Mouse (Mus musculus) limb, embryonic 15.5 days (tissue): ENCODE measurements at regions not wholly inside any gene's neighbourhood (a gene's known extent, or its start where the extent isn't known, plus 50 kb on each side); places are given as distances from the start of the nearest gene placed in this dataset.

Experiments
- ATAC-seq: fragments of 200-750 bp; cut with Nextera tagmentation; 2 replicates; pipeline ENCODE4 v1.8.0; 2017; ENCODE audit warnings: low read depth, moderate TSS enrichment; ENCODE audit not compliant: insufficient number of reproducible peaks, low FRiP score, low TSS enrichment
- H3K27ac ChIP-seq: fragments of 300-500 bp; sonication (generic); 2 replicates; pipeline ENCODE4 v1.5.1; 2015; ENCODE audit warnings: moderate library complexity, mild to moderate bottlenecking, inconsistent platforms
- H3K27me3 ChIP-seq: fragments of 300-500 bp; sonication (generic); 2 replicates; pipeline ENCODE4 v1.6.1; 2015; ENCODE audit warnings: inconsistent platforms
- H3K36me3 ChIP-seq: fragments of 300-500 bp; sonication (generic); 2 replicates; pipeline ENCODE4 v1.6.1; 2015; ENCODE audit warnings: inconsistent platforms
- H3K4me1 ChIP-seq: fragments of 300-500 bp; sonication (generic); 2 replicates; pipeline ENCODE4 v1.6.1; 2015; ENCODE audit warnings: inconsistent platforms
- H3K4me2 ChIP-seq: fragments of 300-500 bp; sonication (generic); 2 replicates; pipeline ENCODE4 v1.6.1; 2015; ENCODE audit warnings: mild to moderate bottlenecking, inconsistent platforms
- H3K4me3 ChIP-seq: fragments of 300-500 bp; sonication (generic); 2 replicates; pipeline ENCODE4 v1.5.1; 2015; ENCODE audit warnings: mild to moderate bottlenecking, inconsistent platforms
- H3K9ac ChIP-seq: fragments of 300-500 bp; sonication (generic); 2 replicates; pipeline ENCODE4 v1.6.1; 2015; ENCODE audit warnings: inconsistent platforms
- H3K9me3 ChIP-seq: fragments of 300-500 bp; sonication (generic); 2 replicates; pipeline ENCODE4 v1.6.1; 2016; ENCODE audit warnings: inconsistent platforms
- WGBS: fragments of 180-500 bp; shearing (Covaris S2); methylation state at CpG from one replicate; pipeline ENCODE4 v1.1.7; 2015; 5-methylcytosine and 5-hydroxymethylcytosine counted together

GRCm38 (mm10) chr8:35020480-35020879 is 745.1 kb upstream of the Gm19410 start:
- Histone ChIP-seq H3K4me1 (no peaks in the 10 kb centered on the region), H3K4me3 (no peak overlapping the region), H3K4me2 (no peak overlapping the region), H3K9ac (no peak overlapping the region), H3K27ac (no peak overlapping the region), H3K36me3 (no peaks in the 10 kb centered on the region), H3K9me3 (no peaks in the 10 kb centered on the region), H3K27me3 (no peaks in the 10 kb centered on the region)
- WGBS, result 63% methylated on average over 8 of the region's 8 CpGs
- no peak for ATAC-seq

DNA sequence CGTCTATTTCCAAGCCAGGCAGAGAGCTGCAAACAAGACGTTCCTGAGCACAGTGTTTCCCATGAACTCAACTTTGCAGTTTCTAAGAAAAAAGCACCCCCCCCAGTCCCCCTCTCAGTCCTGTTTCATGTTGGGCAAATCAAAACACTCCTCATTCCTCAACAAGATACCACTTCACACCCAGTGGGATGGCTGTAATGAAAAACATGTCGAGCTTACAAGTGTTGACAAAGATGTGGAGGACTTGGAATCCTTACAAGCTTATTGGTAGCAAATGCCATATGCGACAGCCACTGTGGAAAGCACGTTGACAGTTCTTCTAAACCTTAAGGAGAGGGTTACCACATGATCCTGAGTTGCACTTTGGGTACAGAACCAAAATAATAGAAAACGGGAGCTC is 742.9 kb upstream of the Gm19410 start:
- Histone ChIP-seq H3K9ac (no peak overlapping the region), H3K27ac (no peak overlapping the region), H3K9me3 (no peaks in the 10 kb centered on the region), H3K27me3 (no peaks in the 10 kb centered on the region), H3K4me2 (no peak overlapping the region), H3K36me3 (no peaks in the 10 kb centered on the region), H3K4me1 (no peaks in the 10 kb centered on the region), H3K4me3 (no peak overlapping the region)
- ATAC-seq, result no peak
- WGBS, result 53% methylated on average over 6 of the region's 6 CpGs

- no peak overlapping the region for H3K4me3 ChIP-seq
These were observed 717.8 kb upstream of the Gm19410 start for GRCm38 (mm10) chr8:35047798-35048197.

GRCm38 (mm10) chr8:35053444-35053843 is 712.1 kb upstream of the Gm19410 start:
- no peak overlapping the region for H3K27ac ChIP-seq
- WGBS, result 85% methylated on average over 4 of the region's 4 CpGs
- ATAC-seq, result no peak
- no peaks in the 10 kb centered on the region for H3K36me3 ChIP-seq
- no peaks in the 10 kb centered on the region for H3K4me1 ChIP-seq
- H3K4me2 ChIP-seq, result no peak overlapping the region
- H3K27me3 ChIP-seq, result no peaks in the 10 kb centered on the region
- no peak overlapping the region for H3K9ac ChIP-seq
- H3K4me3 ChIP-seq, result no peak overlapping the region
- H3K9me3 ChIP-seq, result no peaks in the 10 kb centered on the region

More at GRCm38 (mm10) chr8:35047798-35048197, 717.8 kb upstream of the Gm19410 start:
- no peak for ATAC-seq
- Histone ChIP-seq H3K9ac (no peak overlapping the region), H3K36me3 (no peaks in the 10 kb centered on the region), H3K27ac (no peak overlapping the region), H3K4me1 (no peaks in the 10 kb centered on the region), H3K27me3 (no peaks in the 10 kb centered on the region), H3K9me3 (no peaks in the 10 kb centered on the region), H3K4me2 (no peak overlapping the region)
- WGBS, result 38% methylated on average over 3 of the region's 3 CpGs

DNA sequence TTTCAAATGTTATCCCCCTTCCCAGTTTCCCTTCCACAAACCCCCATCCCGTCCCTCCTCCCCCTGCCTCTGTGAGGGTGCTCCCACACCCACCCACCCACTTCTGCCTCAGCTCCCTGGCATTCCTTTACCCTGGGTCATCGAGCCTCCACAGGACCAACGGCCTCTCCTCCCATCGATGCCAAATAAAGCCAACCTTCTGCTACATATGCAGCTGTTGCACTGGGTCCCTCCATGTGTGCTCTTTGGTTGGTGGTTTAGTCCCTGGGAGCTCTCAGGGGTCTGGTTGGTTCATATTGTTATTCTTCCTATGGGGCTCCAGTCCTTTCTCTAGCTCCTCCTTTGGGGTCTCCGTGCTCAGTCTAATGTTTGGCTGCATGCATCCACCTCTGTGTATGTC is 704.5 kb upstream of the Gm19410 start:
- no peak overlapping the region for H3K27ac ChIP-seq
- H3K27me3 ChIP-seq, result no peaks in the 10 kb centered on the region
- no peak overlapping the region for H3K4me2 ChIP-seq
- no peaks in the 10 kb centered on the region for H3K4me1 ChIP-seq
- no peaks in the 10 kb centered on the region for H3K36me3 ChIP-seq
- 68% methylated on average over 5 of the region's 5 CpGs for WGBS
- no peak overlapping the region for H3K9ac ChIP-seq
- H3K9me3 ChIP-seq, result no peaks in the 10 kb centered on the region; the same call in 1 of the 2 replicates
- no peak overlapping the region for H3K4me3 ChIP-seq
- no peak for ATAC-seq

DNA sequence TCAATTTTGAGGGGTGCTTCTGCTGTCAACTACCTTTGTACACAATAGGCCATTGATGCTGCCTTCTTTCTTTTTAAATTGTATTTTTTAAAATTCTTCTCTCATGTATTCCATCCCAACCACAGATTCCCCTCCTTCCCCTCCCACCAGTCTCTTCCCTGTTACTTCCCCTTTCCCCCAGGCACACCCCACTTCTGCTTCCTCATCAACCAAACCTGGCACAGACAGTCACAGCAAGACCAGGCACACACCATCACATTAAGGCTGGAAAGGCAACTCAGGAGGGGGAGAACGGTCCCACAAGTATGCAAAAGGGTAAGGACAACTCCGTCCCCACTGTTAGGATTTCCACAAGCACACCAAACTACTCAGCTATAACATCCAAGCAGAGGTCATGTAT is 697.4 kb upstream of the Gm19410 start:
- no peak overlapping the region for H3K27ac ChIP-seq
- H3K4me2 ChIP-seq, result no peak overlapping the region
- no peaks in the 10 kb centered on the region for H3K9me3 ChIP-seq
- no peaks in the 10 kb centered on the region for H3K36me3 ChIP-seq
- no peak overlapping the region for H3K9ac ChIP-seq
- H3K27me3 ChIP-seq, result no peaks in the 10 kb centered on the region
- WGBS, result 85% methylated on average over 2 of the region's 2 CpGs
- no peak overlapping the region for H3K4me3 ChIP-seq
- ATAC-seq, result no peak
- no peaks in the 10 kb centered on the region for H3K4me1 ChIP-seq

GRCm38 (mm10) chr8:35070246-35070989 is 695.2 kb upstream of the Gm19410 start:
- 0 out of 2 replicates have a peak, but pooled peaks have one; percentile 40 for ATAC-seq
- 51% methylated on average over 7 of the region's 7 CpGs for WGBS
- H3K9ac ChIP-seq, result no peak overlapping the region
- no peak overlapping the region for H3K4me3 ChIP-seq
- H3K4me1 ChIP-seq, result no peaks in the 10 kb centered on the region
- H3K27ac ChIP-seq, result no peak overlapping the region
- H3K9me3 ChIP-seq, result no peaks in the 10 kb centered on the region
- H3K4me2 ChIP-seq, result no peak overlapping the region
- H3K27me3 ChIP-seq, result no peaks in the 10 kb centered on the region
- H3K36me3 ChIP-seq, result no peaks in the 10 kb centered on the region

DNA sequence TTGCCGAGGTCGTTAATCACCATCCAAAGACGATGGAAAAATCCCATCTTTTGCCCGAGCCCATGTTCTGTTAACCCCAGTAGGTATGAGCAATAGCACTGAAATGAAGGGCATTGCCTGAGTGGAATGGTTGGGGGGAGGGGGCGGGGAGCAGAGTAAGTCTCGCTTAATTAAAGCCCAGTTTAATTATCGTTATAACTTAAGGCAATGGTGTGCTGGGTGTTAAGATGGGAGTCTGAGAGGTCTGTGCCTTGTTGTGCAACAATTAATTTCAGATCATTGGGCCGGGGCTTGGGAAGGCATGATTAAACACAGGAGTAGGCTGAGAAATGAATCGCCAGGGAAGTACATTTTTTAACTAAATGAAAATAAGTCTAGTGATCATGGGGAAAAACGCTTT is 689.6 kb upstream of the Gm19410 start:
- ATAC-seq, result no peak
- H3K9ac ChIP-seq, result no peak overlapping the region
- H3K4me2 ChIP-seq, result no peak overlapping the region
- H3K9me3 ChIP-seq, result no peaks in the 10 kb centered on the region
- no peaks in the 10 kb centered on the region for H3K27me3 ChIP-seq
- no peak overlapping the region for H3K4me3 ChIP-seq
- no peaks in the 10 kb centered on the region for H3K36me3 ChIP-seq
- no peaks in the 10 kb centered on the region for H3K4me1 ChIP-seq
- WGBS, result 73% methylated on average over 10 of the region's 10 CpGs
- H3K27ac ChIP-seq, result no peak overlapping the region

DNA sequence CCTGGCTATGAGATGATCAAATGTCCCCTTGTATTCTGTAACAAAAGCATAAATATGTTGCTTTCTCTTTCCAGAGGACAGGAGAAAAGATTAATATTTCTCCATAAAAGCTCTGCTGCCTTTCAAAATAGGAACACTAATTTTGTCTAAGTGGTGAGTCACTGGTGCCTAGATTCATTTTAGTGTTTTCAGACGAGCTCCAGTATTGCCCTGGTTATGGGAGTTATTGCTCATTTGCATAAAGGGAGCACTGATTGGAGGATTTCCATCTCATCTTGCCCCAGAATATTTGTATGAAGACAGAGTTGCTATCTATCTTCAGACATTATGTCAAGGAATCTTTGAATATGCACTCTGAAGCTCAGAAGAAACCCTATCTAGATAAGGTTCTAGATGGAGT is 682.4 kb upstream of the Gm19410 start:
- Histone ChIP-seq H3K27me3 (no peaks in the 10 kb centered on the region), H3K9me3 (no peaks in the 10 kb centered on the region), H3K36me3 (no peaks in the 10 kb centered on the region), H3K4me1 (no peaks in the 10 kb centered on the region), H3K9ac (no peak overlapping the region), H3K27ac (no peak overlapping the region), H3K4me3 (no peak overlapping the region), H3K4me2 (no peak overlapping the region)
- 53% methylated on average over 1 of the region's 1 CpGs for WGBS
- ATAC-seq, result no peak

GRCm38 (mm10) chr8:35087070-35087469 is 678.5 kb upstream of the Gm19410 start:
- Histone ChIP-seq H3K4me2 (no peak overlapping the region), H3K9me3 (no peaks in the 10 kb centered on the region), H3K4me1 (no peaks in the 10 kb centered on the region), H3K27me3 (no peaks in the 10 kb centered on the region), H3K9ac (no peak overlapping the region), H3K36me3 (no peaks in the 10 kb centered on the region), H3K4me3 (no peak overlapping the region), H3K27ac (no peak overlapping the region)
- WGBS, result 93% methylated on average over 2 of the region's 2 CpGs
- ATAC-seq, result no peak

DNA sequence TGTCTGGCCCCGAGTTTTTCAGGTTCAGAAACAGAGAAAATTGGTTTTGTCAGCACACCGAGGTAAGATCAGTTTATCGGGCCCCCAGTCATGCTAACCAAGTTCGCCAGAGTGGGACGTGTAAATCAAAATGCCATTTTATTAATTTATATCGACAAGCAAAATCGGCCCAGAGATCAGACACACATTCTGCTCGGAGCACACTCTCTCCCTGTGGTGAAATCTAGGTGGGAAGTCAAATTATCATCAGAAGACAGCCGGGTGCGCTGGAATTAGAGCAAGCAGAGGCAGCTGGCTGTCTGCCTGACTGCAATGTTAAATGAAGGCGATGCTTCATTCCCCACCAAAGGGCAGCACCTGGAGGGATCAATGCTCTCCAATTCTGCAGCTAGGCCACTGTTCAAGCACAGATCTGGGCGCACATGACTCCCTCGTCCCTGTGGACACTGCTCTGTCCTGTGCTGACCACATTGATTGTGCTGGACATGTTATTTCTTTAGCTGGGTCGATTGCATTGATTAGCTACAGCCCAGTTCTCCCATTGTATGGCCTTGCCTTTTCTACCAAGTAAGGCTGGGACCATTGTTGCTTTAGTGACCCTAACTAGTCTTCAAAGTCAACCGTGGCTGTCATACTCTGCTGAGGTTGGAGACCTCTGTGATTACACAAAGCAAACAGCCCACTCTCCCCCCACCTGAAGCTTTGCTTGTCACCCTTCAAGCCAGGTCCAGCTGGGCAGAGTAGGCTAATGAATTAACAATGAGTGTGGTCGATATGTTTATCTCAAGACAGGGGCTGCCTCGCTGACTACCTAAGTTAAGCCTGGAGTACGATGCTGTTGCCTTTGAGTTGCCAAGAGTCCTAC is 677.0 kb upstream of the Gm19410 start:
- Histone ChIP-seq H3K4me3 (no peak overlapping the region), H3K9me3 (no peaks in the 10 kb centered on the region), H3K4me1 (no peaks in the 10 kb centered on the region), H3K9ac (no peak overlapping the region), H3K36me3 (no peaks in the 10 kb centered on the region), H3K27ac (no peak overlapping the region), H3K4me2 (no peak overlapping the region), H3K27me3 (no peaks in the 10 kb centered on the region)
- no peak for ATAC-seq
- WGBS, result 78% methylated on average over 18 of the region's 18 CpGs

GRCm38 (mm10) chr8:35089519-35089918 is 676.1 kb upstream of the Gm19410 start:
- 90% methylated on average over 8 of the region's 8 CpGs for WGBS

More at GRCm38 (mm10) chr8:35089519-35089918, 676.1 kb upstream of the Gm19410 start:
- Histone ChIP-seq H3K27me3 (no peaks in the 10 kb centered on the region), H3K4me2 (no peak overlapping the region), H3K9ac (no peak overlapping the region), H3K27ac (no peak overlapping the region), H3K4me1 (no peaks in the 10 kb centered on the region), H3K9me3 (no peaks in the 10 kb centered on the region), H3K36me3 (no peaks in the 10 kb centered on the region), H3K4me3 (no peak overlapping the region)
- ATAC-seq, result no peak
